Comparison of ENCODE assay signal across 8 mouse cellular contexts in genomic region chr14:61143869-61144268, GRCm38 (mm10). TPM values are rescaled to one million over a fixed set of nuclear protein-coding genes. Genes with fewer than 3 reads are reported as not detected.
DNase-seq lines count a peak whose midpoint lies in the region; ATAC-seq lines count a peak whose summit lies in the region.

No protein-coding gene starts in this region.

- ATAC-seq in midbrain, embryonic 15.5 days (replicated peaks), result 0 out of 2 replicates have a peak, but pooled peaks have one; percentile 45

- no peaks in the 10 kb centered on the region for H3K27me3 ChIP-seq in midbrain, embryonic 15.5 days (replicated peaks)

- WGBS in midbrain, embryonic 15.5 days, result 42% methylated on average over 11 of the region's 11 CpGs

- H3K4me1 ChIP-seq in midbrain, embryonic 15.5 days, result peaks cover 18% of the 10 kb centered on the region

- no peak overlapping the region for H3K27ac ChIP-seq in midbrain, embryonic 15.5 days

- no peak overlapping the region for H3K4me2 ChIP-seq in midbrain, embryonic 15.5 days

- H3K36me3 ChIP-seq in midbrain, embryonic 15.5 days (replicated peaks), result no peaks in the 10 kb centered on the region

- no peak overlapping the region for H3K4me3 ChIP-seq in midbrain, embryonic 15.5 days

- no peaks in the 10 kb centered on the region for H3K9me3 ChIP-seq in midbrain, embryonic 15.5 days

- no peak overlapping the region for H3K9ac ChIP-seq in midbrain, embryonic 15.5 days

- peak; percentile 13 for DNase-seq in adrenal gland, adult 2 months
- DNase-seq in adrenal gland, postnatal 25 days, result no peak
- peak; percentile 13 for DNase-seq in right cerebral cortex, postnatal 4 days
- DNase-seq in right cerebral cortex, postnatal 10 days (ENCODE audit: low spot score in 2 of 2), result no peak
- DNase-seq in kidney, adult 18-20 months, result peak; percentile 25
- no peak for DNase-seq in layer of hippocampus, adult 8-10 months (ENCODE audit: low spot score in 2 of 2)
- DNase-seq in gastrocnemius, postnatal 4 days (ENCODE audit: low spot score in 2 of 2), result no peak

RNA-seq across cellular contexts. Expression of gene Sacs, which starts 5.6 kb away (rescaled TPM):
- total RNA-seq in adrenal gland, adult 2 months (2021), result 1 to 10 TPM; 6.0 to 6.4 TPM
- polyA plus RNA-seq in adrenal gland, adult 2 months (2012; rRNA removed), result 0.55 and 0.61 TPM in 2 replicates
- 10.3 and 11.1 TPM in 2 replicates for total RNA-seq in adrenal gland, postnatal 25 days (2021)
- polyA plus RNA-seq in midbrain, embryonic 15.5 days (2015; fragmentation: Nextera tagmentation; extraction: Ambion mirVana), result 7.1 and 8.4 TPM in 2 replicates
- 10 to 100 TPM; 48.3 to 59.5 (median 52.5) TPM for total RNA-seq in layer of hippocampus, adult 8-10 months (2022)
- 10 to 100 TPM; 36.6 to 41.3 TPM for total RNA-seq in gastrocnemius, postnatal 4 days (2021)

Comparison
In these comparisons a context has a peak if more than half of its experiments do, and no peak if none do; other contexts are left out.
1. DNase-seq: peak in adrenal gland, adult 2 months (single experiment), right cerebral cortex, postnatal 4 days (single experiment) and kidney, adult 18-20 months (single experiment); none in adrenal gland, postnatal 25 days (single experiment), right cerebral cortex, postnatal 10 days (0 of 2), layer of hippocampus, adult 8-10 months (0 of 2) and gastrocnemius, postnatal 4 days (0 of 2).